Mouse (Mus musculus) spleen, adult 2 months (tissue): ENCODE results near the gene Mnt.

Experiments used
- CTCF ChIP-seq: fragments of 200-500 bp; IDR thresholded peaks from 2 replicates; pipeline ENCODE4 v1.5.1; 2011; ENCODE audit warnings: mild to moderate bottlenecking, inconsistent platforms; ENCODE audit not compliant: insufficient read depth, insufficient read length, insufficient replicate concordance; ENCODE audit errors: extremely low read depth
- POLR2A ChIP-seq: fragments of 200-500 bp; IDR thresholded peaks from 2 replicates; pipeline ENCODE4 v1.6.1; 2011; ENCODE audit warnings: low read depth, low read length, inconsistent platforms

- TF ChIP-seq CTCF (no peak), POLR2A (no peak)
Measured at GRCm38 (mm10) chr11:74827791-74828403, 2.8 kb upstream of the Mnt start.
